Mouse (Mus musculus) myocyte (in vitro differentiated cells): ENCODE data around the gene Ppp2r3d. TPM values are rescaled to one million over a fixed set of nuclear protein-coding genes. Genes with fewer than 3 reads are reported as not detected.
A peak's percentile ranks its signal among the peaks of the same experiment; 100 is the strongest.
"Not testable (repeated sequence)": the region's sequence is repeated elsewhere in the genome, so short reads cannot be mapped to it uniquely, and the experiment has no call there.

Experiments used
- H3K27me3 ChIP-seq: one replicate; pipeline ENCODE4 v1.6.1; 2011; ENCODE audit not compliant: control insufficient read depth, insufficient read depth, insufficient read length
- H3K36me3 ChIP-seq: one replicate; pipeline ENCODE4 v1.6.1; 2011; ENCODE audit not compliant: control insufficient read depth, insufficient read depth
- H3K4me2 ChIP-seq: one replicate; pipeline ENCODE4 v1.6.1; 2011; ENCODE audit warnings: low read depth, control low read depth
- H3K4me3 ChIP-seq: one replicate; pipeline ENCODE4 v1.5.1; 2011; ENCODE audit warnings: mild to moderate bottlenecking, control low read depth, moderate library complexity
- H3K79me2 ChIP-seq: one replicate; pipeline ENCODE4 v1.6.1; 2011; ENCODE audit not compliant: control insufficient read depth, insufficient read depth
- H3ac ChIP-seq: one replicate; pipeline ENCODE4 v1.6.1; 2011; ENCODE audit not compliant: control insufficient read depth, insufficient read length
- CEBPB ChIP-seq: IDR thresholded peaks from 2 replicates; pipeline ENCODE4 v1.6.1; 2011; ENCODE audit warnings: mild to moderate bottlenecking, moderate library complexity; ENCODE audit not compliant: poor library complexity, insufficient read depth, severe bottlenecking
- E2F4 ChIP-seq: IDR thresholded peaks from one replicate; pipeline ENCODE4 v1.6.1; 2011; ENCODE audit warnings: mild to moderate bottlenecking, control low read depth, moderate library complexity; ENCODE audit not compliant: insufficient read depth
- MAX ChIP-seq: IDR thresholded peaks from one replicate; pipeline ENCODE4 v1.6.1; 2011; ENCODE audit warnings: low read depth, mild to moderate bottlenecking, control low read depth
- MYOD1 ChIP-seq, 3 experiments: IDR thresholded peaks; one replicate each; pipeline ENCODE4 v1.6.1; 2011; ENCODE audit warnings: control low read depth in 2 of 3, low read depth in 2 of 3, mild to moderate bottlenecking in 2 of 3, moderate library complexity in 1 of 3; ENCODE audit not compliant: insufficient read length in 2 of 3, control insufficient read depth in 1 of 3
- MYOG ChIP-seq, 3 experiments: IDR thresholded peaks; one replicate each; pipeline ENCODE4 v1.6.1; 2011; ENCODE audit warnings: control low read depth in 2 of 3, low read depth in 2 of 3, mild to moderate bottlenecking in 2 of 3; ENCODE audit not compliant: insufficient read length in 2 of 3, control insufficient read depth in 1 of 3, insufficient read depth in 1 of 3
- POLR2A ChIP-seq: IDR thresholded peaks from one replicate; pipeline ENCODE4 v1.6.1; 2011; ENCODE audit warnings: low read depth, mild to moderate bottlenecking, control low read depth, moderate library complexity; ENCODE audit not compliant: insufficient read length
- POLR2AphosphoS2 ChIP-seq: IDR thresholded peaks from one replicate; pipeline ENCODE4 v1.6.1; 2011; ENCODE audit warnings: low read depth, control low read depth; ENCODE audit not compliant: insufficient read length
- REST ChIP-seq: IDR thresholded peaks from one replicate; pipeline ENCODE4 v1.6.1; 2011; ENCODE audit warnings: mild to moderate bottlenecking, control low read depth, moderate library complexity; ENCODE audit not compliant: insufficient read depth, insufficient read length
- SRF ChIP-seq: IDR thresholded peaks from one replicate; pipeline ENCODE4 v1.6.1; 2011; ENCODE audit warnings: low read depth; ENCODE audit not compliant: control insufficient read depth, insufficient read length
- TCF12 ChIP-seq: IDR thresholded peaks from one replicate; pipeline ENCODE4 v1.6.1; 2011; ENCODE audit warnings: mild to moderate bottlenecking, control low read depth; ENCODE audit not compliant: poor library complexity, insufficient read depth, severe bottlenecking
- TCF3 ChIP-seq: IDR thresholded peaks from one replicate; pipeline ENCODE4 v1.6.1; 2011; ENCODE audit warnings: low read depth, control low read depth; ENCODE audit not compliant: insufficient read length
- USF1 ChIP-seq: IDR thresholded peaks from one replicate; pipeline ENCODE4 v1.6.1; 2011; ENCODE audit warnings: low read depth, mild to moderate bottlenecking, control low read depth, moderate library complexity
- polyA plus RNA-seq: library from polyadenylated mRNA; unstranded; fragments of >200 nt; fragmentation: generic; extraction: Trizol; gene quantifications from one replicate; pipeline ENCODE4 v1.2.1, GENCODE M21; 2012; ENCODE audit warnings: missing spikeins

Ppp2r3d gene
- 171 TPM for polyA plus RNA-seq

DNA sequence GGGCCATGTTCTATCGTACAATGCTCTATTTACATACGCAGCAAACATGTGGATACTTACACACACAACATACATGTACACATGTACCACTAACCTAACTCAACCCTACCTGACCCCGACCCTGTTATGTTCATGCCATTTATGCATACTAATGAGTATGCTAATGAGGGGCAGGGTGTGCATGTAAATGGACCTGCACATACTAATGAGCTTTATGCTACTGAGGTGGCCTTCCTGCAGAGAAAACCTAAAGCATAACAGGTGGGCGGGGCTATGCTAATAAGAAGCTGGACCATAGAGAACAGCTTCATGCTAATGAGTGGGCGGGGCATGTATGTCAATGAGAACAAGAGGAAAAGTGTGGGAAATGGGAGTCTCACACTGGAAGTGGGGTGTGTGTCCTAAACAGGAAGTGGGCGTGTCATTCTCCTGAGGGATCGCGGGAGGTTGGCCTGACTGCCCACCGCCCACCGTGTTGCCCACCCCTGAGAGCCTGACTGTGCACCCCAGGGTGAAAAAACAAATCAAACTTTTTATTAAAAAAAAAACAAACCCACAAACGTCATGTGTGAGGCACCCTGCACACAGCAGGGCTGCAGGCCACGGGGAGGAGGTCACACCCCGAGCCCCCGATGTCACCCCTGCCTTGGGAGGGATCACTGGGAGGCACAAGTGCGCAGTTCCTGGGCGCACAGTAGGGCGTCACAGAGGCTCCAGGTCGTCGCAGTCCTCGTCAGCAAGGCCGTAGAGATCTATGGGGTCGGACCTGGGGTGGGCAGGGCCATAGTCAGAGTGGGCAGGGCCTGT, at the start of gene Ppp2r3d:
Gene Ppp2r3d (minus strand): TSS at position 803 of the 807 bp plus-strand sequence.
- Histone ChIP-seq H3K4me3 (no peak within 1 kb of the TSS), H3ac (no peak within 1 kb of the TSS), H3K79me2 (no peaks in the 10 kb centered on the region), H3K4me2 (no peak within 1 kb of the TSS), H3K36me3 (no peaks in the 10 kb centered on the region), H3K27me3 (no peaks in the 10 kb centered on the region)
- TF ChIP-seq TCF12 = no peak
- TF ChIP-seq E2F4 = no peak
- TF ChIP-seq MYOD1 (IDR thresholded peaks at IDR 0.05; ENCODE audit: control insufficient read depth in 1 of 3, insufficient read length in 2 of 3, low read depth in 2 of 3) = no peak
- no peak for TF ChIP-seq CEBPB
- TF ChIP-seq POLR2AphosphoS2 = no peak
- no peak for TF ChIP-seq POLR2A
- no peak for TF ChIP-seq MYOG (IDR thresholded peaks at IDR 0.05; ENCODE audit: control insufficient read depth in 1 of 3, insufficient read depth in 1 of 3, insufficient read length in 2 of 3, low read depth in 2 of 3)
- TF ChIP-seq TCF3 = no peak
- TF ChIP-seq SRF = no peak
- TF ChIP-seq USF1 = no peak
- no peak for TF ChIP-seq REST
- TF ChIP-seq MAX = no peak

GRCm38 (mm10) chr9:124493693-124494092, 17.0 kb upstream of the Ppp2r3d start, which contains the start of gene Gm21836:
Gene Gm21836 (minus strand): TSS chr9:124493793.
- H3K4me2 ChIP-seq, H3K4me3 ChIP-seq, H3K79me2 ChIP-seq, H3K27me3 ChIP-seq, H3K36me3 ChIP-seq, H3ac ChIP-seq: not testable (repeated sequence)

DNA sequence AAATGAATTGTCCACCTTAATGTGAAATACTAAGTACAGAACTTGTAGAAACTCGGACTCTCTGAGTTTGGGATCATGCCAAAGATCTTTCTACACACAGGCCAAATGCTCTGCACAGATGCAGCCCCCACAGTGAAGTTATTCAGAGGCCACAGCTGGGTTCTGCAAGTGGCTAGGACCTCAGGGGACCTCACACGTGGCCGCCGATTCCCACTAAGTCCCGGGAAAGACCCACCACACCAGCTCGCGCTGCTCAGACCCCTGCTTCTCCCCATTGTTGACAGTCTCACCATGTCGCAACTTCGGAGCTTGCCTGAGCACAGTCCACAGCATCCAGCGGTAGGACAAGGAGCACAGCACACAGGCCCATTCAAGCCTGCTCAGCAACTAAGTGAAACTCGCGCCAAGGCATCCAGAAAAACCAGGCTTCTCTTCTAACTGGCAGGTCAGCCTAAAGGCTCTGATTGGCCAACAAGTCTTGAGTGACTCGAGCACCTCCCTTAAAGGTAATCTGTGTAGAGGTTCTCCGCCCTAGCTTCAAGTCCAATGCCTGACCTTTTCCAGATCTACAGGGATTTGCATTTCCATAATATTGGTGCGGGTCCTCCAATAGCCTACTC, 3.8 kb upstream of the Ppp2r3d start:
- H3K79me2 ChIP-seq, H3K4me2 ChIP-seq, H3K4me3 ChIP-seq, H3K36me3 ChIP-seq, H3ac ChIP-seq, H3K27me3 ChIP-seq: not testable (repeated sequence)

DNA sequence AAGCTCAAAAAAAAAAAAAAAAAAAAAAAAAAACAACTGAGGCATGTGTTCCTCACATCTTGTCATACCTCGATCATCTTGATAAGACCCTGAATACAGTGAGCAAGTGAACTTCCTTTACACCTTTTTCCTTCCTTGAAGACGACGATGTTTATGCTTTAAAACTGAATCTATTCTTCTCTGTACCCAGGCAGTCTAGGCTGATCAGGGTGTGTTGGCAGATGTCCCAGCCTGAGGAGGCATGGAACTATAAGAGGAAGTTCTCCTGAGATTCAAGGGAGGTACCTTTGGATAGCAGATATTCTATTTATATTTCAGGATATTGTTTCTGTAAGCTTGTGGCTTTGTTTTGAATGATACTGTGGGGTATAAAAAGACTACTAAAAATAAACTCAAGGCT, 1.4 kb upstream of the Ppp2r3d start:
- H3K4me2 ChIP-seq = no peak overlapping the region
- no peaks in the 10 kb centered on the region for H3K27me3 ChIP-seq
- no peaks in the 10 kb centered on the region for H3K79me2 ChIP-seq
- H3K4me3 ChIP-seq = no peak overlapping the region
- no peaks in the 10 kb centered on the region for H3K36me3 ChIP-seq
- TF ChIP-seq REST = no peak
- no peak for TF ChIP-seq MYOD1 (IDR thresholded peaks at IDR 0.05; ENCODE audit: control insufficient read depth in 1 of 3, insufficient read length in 2 of 3, low read depth in 2 of 3)
- no peak for TF ChIP-seq MYOG (IDR thresholded peaks at IDR 0.05; ENCODE audit: control insufficient read depth in 1 of 3, insufficient read depth in 1 of 3, insufficient read length in 2 of 3, low read depth in 2 of 3)
- no peak for TF ChIP-seq MAX
- no peak for TF ChIP-seq USF1
- no peak for TF ChIP-seq TCF3
- no peak for TF ChIP-seq TCF12
- no peak for TF ChIP-seq POLR2A
- TF ChIP-seq SRF = no peak
- no peak for TF ChIP-seq POLR2AphosphoS2
- no peak overlapping the region for H3ac ChIP-seq

DNA sequence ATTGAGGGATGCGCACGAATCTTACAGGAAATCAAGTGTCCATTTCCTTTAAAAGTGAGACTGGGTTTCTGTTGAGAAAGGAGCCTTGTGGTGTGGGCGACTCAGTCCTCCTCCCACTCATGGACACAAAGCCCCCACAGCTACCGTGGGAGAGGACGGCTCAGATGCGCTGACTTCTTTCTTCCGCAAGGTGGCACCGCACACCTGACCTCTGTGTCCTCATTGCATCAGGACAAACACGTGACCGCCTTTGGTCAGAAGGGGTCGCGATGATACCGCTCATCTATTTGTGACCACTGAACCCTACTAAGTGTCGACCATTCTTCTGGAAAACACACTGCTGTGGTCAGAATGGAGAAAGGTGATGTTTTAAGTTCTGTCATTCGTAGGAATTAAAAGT, 1.0 kb downstream of the Ppp2r3d start:
- no peak for TF ChIP-seq CEBPB
- TF ChIP-seq POLR2AphosphoS2 = peak; percentile 63

More for the DNA sequence above, 1.0 kb downstream of the Ppp2r3d start:
- Histone ChIP-seq H3ac (no peak overlapping the region), H3K36me3 (no peaks in the 10 kb centered on the region), H3K27me3 (no peaks in the 10 kb centered on the region), H3K4me2 (no peak overlapping the region), H3K4me3 (no peak overlapping the region), H3K79me2 (no peaks in the 10 kb centered on the region)
